Mouse (Mus musculus) heart, postnatal 4 days (tissue): ENCODE results near the gene Vps37b. TPM values are rescaled to one million over a fixed set of nuclear protein-coding genes. Genes with fewer than 3 reads are reported as not detected.

Experiments used
- DNase-seq: peaks from one replicate; pipeline ENCODE4 v3.0.0; 2021
- total RNA-seq, 2 experiments: library from RNA; stranded (reverse); gene quantifications; 2 replicates each; pipeline ENCODE4 v1.2.3; 2021

The Vps37b gene
- total RNA-seq, 2 experiments from 2014 or later: 42.3 to 49.1 TPM

DNA sequence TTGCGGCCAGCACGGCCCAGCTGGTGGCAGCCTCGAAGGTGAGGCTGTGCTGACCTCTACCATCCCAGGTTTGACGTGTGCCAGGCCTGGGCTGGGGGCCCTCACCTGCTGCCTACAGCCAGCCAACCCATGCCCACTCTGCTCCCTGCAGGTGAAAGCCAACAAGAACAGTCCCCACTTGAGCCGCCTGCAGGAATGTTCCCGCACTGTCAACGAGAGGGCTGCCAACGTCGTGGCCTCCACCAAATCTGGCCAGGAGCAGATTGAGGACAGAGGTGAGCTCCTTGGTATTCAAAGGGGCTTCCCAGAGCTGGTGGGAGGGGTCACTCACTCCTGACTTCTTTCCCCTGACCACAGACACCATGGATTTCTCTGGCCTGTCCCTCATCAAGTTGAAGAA, 30.8 kb downstream of the Vps37b start:
- DNase-seq: no peak

DNA sequence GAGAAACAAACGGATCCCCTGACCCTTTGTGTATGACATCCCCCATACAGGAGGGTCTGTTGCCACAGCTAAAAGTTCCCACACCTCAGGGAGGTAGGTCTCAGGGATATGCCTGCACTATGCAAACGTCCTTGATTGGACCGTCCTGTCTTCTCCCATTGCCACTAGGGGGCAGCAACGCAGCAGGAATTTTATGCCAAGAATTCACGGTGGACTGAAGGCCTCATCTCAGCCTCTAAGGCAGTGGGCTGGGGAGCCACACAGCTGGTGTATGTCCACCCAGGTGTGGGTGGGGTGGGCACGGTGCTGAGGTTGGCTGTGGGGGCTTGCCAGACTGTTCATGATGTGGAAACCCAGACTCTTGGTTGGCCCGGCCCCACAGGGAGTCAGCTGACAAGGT, 31.2 kb downstream of the Vps37b start:
- DNase-seq: peak; percentile 96

DNA sequence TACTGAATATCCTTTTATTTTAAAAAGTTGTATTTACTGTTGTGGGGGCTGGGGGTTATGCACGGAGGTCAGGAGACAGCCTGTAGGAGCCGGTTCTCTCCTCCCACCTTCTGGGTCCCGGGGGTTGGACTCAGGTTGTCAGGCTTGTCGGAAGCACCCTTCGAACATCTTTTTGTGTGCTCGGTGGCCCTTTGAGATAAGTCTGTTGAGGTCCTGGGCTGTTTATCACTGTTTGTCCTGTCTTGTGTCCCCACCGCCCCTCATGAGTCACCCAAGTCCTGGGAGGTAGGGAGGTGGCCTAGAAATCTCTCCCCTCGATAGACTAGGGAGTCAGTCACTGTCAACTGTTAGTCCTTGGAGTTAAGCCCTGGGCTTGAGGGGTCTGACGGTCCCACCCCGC, 33.7 kb downstream of the Vps37b start:
- no peak for DNase-seq

DNA sequence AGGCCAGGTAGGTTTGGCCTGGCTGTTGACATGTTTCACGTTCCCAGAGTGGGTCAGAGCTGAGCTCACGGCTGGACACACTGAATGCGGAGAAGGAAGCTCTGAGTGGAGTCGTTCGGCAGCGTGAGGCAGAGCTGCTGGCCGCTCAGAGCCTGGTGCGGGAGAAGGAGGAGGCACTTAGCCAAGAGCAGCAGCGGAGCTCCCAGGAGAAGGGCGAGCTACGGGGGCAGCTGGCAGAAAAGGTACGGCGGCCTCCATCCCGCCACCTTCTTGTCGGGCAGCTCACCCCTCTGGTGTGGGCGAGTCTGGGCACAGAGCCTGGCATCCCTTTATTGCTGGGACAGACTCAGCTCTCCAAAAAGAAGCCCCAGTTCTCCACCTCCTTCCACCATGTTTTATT, 34.3 kb downstream of the Vps37b start:
- DNase-seq: no peak

DNA sequence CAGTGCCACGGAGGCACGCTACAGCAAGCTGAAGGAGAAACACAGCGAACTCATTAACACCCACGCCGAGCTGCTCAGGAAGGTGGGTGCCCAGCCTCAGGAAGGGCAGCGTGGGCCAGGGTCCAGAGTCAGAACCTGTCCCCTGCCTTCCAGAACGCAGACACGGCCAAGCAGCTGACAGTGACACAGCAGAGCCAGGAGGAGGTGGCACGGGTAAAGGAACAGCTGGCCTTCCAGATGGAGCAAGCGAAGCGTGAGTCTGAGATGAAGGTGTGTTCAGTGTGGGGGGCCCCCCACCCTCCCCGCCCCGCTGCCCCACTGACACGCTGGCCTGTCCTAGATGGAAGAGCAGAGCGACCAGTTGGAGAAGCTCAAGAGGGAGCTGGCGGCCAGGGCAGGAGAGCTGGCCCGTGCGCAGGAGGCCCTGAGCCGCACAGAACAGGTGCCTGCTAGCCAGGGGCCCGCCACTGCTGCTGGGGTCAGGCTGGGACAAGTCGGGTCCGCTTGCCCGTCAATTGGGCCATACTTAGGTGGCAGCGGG, 34.8 kb downstream of the Vps37b start:
- no peak for DNase-seq

DNA sequence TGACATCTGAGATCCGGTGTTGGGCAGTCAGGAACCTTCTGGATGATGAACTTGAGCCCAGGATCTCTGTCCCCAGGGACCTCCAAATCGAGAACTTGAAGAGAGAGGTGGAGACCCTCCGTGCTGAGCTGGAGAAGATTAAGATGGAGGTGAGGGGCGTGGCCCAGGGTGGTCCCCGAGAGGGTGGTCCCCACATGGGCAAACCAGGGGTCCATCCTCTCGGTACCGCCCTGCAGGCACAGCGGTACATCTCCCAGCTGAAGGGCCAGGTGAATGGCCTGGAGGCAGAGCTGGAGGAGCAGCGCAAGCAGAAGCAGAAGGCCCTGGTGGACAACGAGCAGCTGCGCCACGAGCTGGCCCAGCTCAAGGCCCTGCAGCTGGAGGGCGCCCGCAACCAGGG, 35.4 kb downstream of the Vps37b start:
- peak; percentile 3 for DNase-seq

DNA sequence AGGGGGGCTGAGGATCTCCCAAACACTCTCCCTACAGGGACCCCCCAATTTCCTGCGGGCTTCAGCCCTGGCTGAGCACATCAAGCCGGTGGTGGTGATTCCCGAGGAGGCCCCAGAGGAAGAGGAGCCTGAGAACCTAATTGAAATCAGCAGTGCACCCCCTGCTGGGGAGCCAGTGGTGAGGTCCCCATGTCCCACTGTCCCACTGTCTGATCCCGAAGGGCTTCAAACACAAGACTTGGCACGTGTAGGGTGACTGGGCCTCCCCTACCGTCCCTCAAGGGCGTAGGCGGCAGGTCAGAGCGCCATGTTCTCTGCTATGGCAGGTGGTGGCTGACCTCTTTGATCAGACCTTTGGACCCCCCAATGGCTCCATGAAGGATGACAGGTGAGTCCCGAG, 35.9 kb downstream of the Vps37b start:
- peak; percentile 62 for DNase-seq

DNA sequence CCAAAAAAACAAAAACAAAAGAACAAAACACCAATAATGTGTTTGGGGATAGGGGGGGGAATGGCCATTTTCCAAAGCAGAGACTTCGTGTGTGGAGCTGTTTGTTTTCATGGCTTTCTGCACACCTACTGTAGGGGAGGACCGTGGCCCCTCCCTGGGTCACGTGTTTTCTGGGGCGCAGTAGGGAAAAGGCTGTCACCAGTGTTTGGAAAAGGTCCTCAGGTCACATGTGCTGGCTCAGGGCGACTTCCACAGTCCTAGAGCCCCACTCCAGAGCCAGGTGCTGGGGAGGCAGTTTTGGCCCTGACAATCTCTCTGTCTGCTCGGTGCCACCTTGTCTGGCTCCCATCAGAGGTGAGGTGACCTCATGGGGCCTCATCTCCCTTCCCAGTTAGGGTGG, 36.7 kb downstream of the Vps37b start:
- no peak for DNase-seq

DNA sequence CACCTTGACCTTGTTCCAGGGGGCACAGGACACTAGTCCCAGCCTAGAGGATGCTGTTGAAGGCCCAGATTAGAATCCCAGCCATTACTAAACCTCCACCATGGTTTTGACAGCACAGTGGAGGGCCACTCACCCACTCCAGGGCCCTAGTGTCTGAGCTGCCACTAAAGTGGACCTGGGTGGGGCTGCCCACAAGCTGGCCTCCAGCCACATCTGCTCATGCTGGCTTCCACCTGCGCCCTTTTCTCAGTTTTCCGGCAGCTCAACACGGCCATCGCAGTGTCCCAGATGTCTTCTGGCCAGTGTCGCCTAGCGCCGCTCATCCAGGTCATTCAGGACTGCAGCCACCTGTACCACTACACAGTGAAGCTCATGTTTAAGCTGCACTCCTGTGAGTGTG, 37.6 kb downstream of the Vps37b start:
- no peak for DNase-seq

DNA sequence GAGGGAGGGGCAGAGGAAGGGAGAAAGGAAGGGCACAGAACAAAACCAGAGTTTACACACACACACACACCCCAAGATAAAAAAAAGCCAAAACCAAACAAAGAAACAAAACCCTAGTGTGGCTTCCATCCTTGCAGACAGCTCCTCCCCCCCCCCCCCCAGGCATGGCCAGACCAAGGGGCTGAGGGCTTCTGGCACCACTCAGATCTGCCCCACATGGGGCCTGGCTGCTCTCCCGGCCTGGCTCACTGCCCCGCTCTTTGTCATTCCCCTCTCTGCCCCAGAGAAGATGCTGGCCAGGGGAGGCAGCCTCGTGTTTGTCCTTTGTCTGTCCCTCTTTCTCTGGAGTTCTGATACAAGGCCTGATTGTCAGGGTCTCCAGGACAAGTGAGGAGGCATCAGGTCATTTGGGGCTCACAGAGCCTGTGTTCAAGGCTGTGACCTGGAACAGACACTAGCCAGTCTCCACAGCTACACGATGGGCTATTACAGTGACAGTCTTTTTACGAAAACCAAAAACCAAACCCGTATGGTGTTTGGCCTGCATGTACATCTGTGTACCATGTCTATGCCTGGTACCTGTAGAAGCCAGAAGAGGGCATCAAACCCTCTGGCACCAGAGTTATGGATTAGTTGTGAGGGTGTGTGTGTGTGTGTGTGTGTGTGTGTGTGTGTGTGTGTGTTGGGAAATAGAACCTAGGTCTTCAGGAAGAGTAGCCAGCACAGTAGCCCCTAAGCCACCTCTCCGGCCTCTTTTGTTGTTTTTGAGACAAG, 38.6 kb downstream of the Vps37b start:
- DNase-seq: peak; percentile 91

DNA sequence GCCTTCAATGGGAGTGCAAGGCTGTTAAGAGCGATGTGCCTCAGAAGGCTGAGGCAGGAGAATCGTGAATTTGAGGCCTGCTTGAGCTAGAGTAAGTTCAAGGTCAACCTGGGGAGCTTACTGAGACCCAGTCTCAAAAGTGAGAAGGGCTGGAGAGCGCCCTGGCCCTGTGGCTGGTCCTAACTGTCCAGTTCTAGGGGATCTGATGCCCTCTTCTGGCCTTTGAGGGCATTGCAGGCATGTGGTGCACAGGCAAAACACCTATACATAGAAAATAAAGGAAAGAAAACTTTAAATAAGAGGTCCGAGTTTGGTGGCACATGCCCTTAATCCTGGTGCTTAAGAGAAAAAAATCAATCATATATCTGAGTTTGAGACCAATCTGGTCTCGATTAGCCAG, 39.3 kb downstream of the Vps37b start:
- DNase-seq: peak; percentile 96

DNA sequence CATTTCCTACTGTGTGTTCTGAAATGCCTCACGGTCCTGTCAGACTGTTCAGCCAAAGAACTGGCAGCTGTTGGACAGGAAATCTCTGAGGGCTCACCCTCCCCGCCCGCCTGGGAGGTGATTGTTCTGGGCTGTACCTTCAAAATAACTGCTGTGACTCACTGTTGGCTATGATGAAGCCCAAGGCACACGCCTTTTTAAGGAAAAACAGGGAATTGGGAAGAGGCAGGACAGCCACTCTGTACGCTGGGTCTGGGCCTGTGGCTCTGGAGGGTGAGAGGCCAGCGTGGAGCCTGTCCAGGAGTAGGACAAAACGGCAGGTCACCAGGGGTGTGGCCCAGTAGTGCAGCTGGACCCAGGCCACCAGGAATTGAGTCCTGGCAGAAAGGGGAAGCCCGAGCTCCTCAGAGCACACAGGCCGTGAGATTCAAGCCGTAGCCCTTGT, 39.9 kb downstream of the Vps37b start:
- DNase-seq: peak; percentile 77

DNA sequence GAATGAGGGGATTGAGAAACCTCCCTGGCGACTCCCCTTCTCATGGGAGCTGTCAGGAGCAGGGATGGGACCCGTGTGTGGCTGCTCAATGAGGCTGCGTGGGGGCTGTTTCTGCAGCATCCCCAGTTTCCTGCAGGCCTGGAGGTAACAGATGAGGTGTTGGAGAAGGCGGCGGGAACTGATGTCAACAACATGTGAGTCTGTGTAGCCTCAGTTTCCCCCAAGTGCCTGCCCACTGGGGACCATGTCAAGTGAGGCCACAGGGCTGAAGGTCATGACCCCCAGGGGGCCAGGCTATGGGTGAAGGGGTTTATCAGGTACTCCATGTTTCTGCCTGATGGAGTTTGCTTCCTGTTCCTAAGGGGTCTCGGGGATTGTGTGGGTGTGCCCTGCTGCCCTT, 40.7 kb downstream of the Vps37b start:
- DNase-seq: peak; percentile 7

DNA sequence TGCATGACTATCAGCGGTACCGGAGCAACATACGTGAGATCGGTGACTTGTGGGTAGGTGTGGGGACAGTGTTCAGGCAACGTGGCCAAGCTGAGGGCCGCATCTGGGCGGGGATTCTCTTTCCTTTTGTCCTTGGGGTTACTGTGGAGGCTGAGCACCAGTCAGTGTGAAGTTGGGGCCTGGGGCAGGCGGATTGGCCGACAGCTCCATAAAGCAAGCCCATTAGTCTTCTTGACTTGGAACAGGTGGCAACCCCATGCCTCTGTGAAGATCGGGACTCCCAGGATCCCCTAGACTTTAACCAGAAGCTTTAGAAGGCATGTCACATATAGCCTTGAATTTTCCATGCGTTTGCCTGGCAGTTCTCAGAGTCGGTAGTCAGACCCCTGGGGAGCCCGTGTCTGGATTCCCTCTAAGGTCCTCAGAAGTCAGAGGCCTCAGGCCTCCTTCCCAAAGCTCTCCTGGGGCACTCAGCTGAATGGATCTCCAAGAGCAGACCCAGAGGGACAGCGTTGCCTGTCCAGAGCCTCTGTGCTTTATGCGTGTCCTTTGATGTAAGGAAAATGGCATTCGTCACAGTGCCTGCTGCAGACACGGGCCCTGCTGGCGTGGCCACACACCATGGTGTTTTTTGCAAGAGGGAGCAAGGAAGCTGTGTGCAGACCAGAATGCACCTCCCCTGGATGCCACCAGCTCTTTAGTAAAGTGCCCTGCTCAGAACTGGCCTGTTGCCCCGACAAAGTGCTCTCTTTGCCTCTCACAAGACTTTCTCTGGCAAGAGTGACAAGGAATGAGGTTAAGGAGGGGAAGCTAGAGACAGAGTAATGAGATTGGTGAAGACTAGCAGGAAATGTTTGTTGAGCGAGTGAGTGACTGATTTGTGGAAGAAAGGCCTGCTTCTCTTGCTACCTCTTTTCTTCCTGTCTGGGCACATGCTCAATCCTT, 41.9 kb downstream of the Vps37b start:
- DNase-seq: peak; percentile 6

DNA sequence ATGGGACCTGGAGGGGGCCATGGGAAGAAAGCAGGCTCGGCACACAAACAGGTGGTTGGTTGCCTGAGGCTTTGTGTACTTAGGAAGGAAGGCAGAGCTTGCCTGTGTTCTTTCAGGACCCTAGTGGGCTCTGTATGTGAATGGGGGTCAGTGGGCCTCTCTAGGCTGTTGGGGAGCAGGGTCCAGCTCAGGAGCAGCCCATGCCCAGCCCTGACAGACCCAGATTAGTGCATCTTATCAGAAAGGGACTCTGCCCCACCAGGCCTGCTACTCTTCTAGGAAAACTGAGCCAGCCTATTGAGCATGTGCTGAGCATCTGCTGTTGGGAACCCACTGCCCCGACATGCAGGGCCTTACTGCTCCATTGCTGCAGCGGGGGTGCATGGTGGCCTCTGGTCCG, 44.6 kb downstream of the Vps37b start:
- no peak for DNase-seq

DNA sequence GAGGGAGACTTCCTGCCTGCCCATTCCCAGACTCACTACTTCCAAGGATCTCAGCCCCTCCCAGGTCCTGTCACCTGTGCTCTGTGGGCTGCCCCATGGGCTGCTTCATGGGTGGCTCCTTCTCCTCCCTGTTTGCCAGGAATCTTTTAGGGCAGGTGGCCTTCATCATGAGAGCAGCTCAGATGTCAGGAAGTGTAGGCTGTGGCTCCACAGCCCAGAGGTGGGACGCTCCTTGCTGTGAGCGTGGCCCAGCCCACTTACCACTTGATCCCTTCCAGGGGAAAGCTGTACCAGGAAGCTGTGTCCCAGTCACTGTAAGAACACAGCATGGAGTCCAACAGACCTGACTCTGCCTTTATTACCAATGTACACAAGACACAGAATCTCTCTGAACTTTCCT, 45.1 kb downstream of the Vps37b start:
- DNase-seq: no peak

DNA sequence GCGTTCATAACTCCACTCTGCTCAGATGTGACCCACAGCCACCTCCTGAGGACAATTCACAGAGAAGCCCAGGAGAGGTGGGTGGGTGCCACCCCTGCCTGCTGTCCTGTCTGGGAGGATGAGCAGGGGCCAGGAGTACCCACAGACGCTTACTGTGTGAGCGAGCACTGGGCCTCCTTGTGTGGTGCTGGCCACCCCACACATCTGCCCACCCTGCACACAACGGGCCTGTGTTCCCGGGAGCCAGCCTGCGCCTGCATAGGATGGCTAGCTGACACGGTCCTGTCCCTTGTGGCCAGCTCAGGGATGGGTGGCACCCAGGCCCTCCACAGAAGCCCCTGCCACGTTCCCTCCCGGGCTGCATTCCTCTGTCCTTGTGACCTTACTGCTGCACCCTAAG, 46.6 kb downstream of the Vps37b start:
- DNase-seq: peak; percentile 14

DNA sequence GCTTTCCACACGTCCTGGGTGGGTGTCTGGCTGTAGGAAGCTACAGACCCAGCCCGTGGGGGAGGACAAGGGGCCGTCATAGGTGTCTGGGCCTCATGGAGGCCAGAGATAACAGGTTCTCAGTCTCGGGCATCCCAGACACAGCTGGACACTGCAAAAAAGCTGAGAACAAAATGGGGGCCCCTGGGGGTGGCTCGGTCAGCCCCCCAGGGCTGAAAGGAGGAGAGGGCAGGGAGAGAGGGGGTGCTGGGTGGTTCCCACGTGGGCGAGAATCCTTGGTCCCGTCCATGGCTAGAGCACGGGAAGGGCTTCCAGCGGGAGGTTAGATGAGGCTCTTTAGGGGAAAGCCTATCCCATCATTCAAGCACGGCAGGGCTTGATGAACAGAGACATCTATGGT, 49.2 kb downstream of the Vps37b start:
- DNase-seq: no peak

DNA sequence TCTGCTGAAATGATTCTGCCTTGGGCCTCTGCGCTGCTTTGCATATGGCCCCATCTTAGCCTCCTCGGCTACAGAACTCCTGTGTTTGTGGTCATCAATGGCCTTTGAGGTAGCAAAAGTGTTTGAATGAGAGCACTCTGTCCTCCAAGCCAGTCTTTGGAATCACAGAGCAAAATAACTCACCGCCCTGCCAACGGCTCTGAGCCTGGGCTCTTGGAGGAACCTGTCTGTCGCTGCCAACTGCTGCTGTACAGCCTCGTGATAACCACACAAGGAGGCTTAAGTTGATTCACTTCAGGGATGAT, 50.9 kb downstream of the Vps37b start:
- peak; percentile 49 for DNase-seq

DNA sequence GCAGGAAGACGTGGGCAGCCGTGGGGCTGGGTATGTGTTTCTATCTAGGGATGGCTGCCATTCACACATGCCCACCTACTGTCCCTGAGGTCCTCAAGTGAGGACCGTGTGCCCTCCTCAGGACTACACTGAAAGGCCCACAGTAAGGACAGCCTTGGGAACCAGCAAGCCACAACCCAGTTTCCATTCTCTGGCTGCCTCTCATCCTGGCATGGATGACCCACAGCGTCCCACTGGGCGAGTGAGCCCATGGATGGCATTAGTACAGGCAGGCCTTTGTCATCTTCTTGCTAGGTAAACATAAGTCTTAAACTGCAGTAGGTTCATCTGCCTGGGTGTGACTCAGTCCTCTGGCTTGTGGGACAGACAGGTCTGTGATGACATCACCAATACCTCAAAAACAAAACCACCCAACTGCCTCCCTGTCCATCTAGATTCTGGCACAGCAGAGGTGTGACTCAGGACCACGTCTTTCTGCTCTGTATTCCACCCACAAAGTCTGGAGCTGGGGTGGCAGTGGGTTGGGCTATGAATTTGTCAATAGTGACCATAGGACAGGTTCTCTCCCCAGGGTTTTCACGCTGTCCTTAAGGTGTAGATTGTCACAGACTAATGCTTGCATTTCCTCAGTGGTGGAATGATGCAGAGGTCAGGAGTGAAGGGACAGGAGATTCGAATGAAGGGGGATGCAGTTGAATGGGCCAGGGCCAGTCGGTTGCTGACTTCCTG, 51.4 kb downstream of the Vps37b start:
- no peak for DNase-seq

DNA sequence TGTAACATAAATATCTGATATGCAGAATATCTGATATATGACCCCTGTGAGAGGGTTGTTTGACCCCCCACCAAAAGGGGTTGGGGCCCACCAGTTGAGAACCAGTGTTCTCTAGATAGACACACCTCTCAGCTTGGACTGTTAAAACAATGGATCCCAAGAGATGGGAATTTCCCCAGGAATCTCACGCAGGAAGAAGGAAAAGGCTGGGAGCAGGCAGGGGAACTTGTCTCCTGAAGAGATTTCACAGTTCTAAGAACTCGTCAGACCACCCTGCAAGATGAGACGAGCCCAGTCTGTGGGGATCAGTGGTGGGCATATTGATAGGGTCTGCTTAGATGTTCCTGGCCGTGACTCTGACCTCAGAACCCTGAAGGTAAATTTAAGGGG, 52.1 kb downstream of the Vps37b start:
- DNase-seq: no peak

DNA sequence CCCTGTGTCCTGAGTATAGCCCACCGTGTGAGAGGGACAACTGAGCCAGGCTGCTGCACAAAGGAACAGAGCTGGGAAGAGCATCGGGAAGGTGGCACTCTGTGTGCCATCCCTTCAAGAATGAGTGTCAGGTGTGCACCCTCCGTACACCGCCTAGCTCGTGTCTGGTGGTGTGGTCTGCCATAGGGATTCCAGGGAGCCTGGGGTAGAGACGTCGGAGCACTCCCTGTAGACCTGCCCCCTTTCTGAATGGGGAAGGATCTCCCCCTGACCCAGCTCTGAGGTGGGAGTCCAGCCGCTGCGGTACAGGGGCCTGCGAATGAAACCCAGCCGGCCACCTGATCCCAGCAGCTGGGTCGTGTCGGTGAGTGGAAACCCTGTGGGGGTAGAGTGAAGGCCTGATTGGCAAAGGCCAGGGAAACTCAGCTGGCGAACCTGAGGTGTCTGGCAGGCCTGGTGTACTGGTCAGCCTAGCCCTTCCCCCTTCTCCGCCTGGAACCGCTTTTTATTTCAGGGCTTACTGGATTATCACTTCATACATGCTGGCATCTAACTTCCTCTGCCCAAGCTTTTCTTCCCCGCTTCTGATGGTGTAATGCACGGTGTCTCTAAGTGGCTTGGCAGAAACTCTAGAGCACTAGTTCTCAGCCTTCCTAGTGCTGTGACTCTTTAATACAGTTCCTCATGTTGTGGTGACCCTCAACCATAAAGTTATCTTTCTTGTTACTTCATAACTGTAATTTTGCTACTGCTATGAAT, 52.7 kb downstream of the Vps37b start:
- peak; percentile 41 for DNase-seq
